Mouse (Mus musculus) stomach, embryonic 16.5 days (tissue): Measurements from ENCODE around the gene Shb. TPM values are rescaled to one million over a fixed set of nuclear protein-coding genes. Genes with fewer than 3 reads are reported as not detected.

ENCODE experiments used
- ATAC-seq: fragments of 200-750 bp; cut with Nextera tagmentation; 2 replicates; pipeline ENCODE4 v1.8.0; 2017; ENCODE audit warnings: moderate number of reproducible peaks, moderate TSS enrichment; ENCODE audit not compliant: insufficient read depth, low FRiP score
- H3K27ac ChIP-seq: fragments of 300-500 bp; sonication (generic); 2 replicates; pipeline ENCODE4 v1.5.1; 2014; ENCODE audit warnings: low read length
- H3K27me3 ChIP-seq: fragments of 300-500 bp; sonication (generic); 2 replicates; pipeline ENCODE4 v1.6.1; 2014; ENCODE audit warnings: low read length, control low read depth, mixed read lengths; ENCODE audit not compliant: control insufficient read depth, insufficient read depth
- H3K36me3 ChIP-seq: fragments of 300-500 bp; sonication (generic); 2 replicates; pipeline ENCODE4 v1.6.1; 2014; ENCODE audit warnings: low read length; ENCODE audit not compliant: control insufficient read depth, insufficient read depth
- H3K4me1 ChIP-seq: fragments of 300-500 bp; sonication (generic); 2 replicates; pipeline ENCODE4 v1.6.1; 2014; ENCODE audit warnings: low read length, control low read depth, mixed read lengths; ENCODE audit not compliant: control insufficient read depth, insufficient read depth
- H3K4me2 ChIP-seq: fragments of 300-500 bp; sonication (generic); 2 replicates; pipeline ENCODE4 v1.6.1; 2014; ENCODE audit warnings: low read depth, low read length, mixed read lengths
- H3K4me3 ChIP-seq: fragments of 300-500 bp; sonication (generic); replicated peaks from 2 replicates; pipeline ENCODE4 v1.5.1; 2014; ENCODE audit warnings: mild to moderate bottlenecking, low read length
- H3K9ac ChIP-seq: fragments of 300-500 bp; sonication (generic); 2 replicates; pipeline ENCODE4 v1.6.1; 2014; ENCODE audit warnings: low read length
- H3K9me3 ChIP-seq: fragments of 300-500 bp; sonication (generic); replicated peaks from 2 replicates; pipeline ENCODE4 v1.6.1; 2016; ENCODE audit warnings: low read length, control low read depth; ENCODE audit not compliant: control insufficient read depth
- WGBS: fragments of 180-500 bp; shearing (Covaris S2); extraction: QIAGEN DNeasy Blood & Tissue Kit; methylation state at CpG from one replicate; pipeline ENCODE4 v1.1.7; 2014; 5-methylcytosine and 5-hydroxymethylcytosine counted together
- polyA plus RNA-seq: library from polyadenylated mRNA; unstranded; fragments of >200 nt; fragmentation: Nextera tagmentation; extraction: Ambion mirVana; gene quantifications from 2 replicates; pipeline ENCODE4 v1.2.1, GENCODE M21; 2015

Shb gene
- polyA plus RNA-seq, 1 experiment from 2014 or later: 2.7 TPM

DNA sequence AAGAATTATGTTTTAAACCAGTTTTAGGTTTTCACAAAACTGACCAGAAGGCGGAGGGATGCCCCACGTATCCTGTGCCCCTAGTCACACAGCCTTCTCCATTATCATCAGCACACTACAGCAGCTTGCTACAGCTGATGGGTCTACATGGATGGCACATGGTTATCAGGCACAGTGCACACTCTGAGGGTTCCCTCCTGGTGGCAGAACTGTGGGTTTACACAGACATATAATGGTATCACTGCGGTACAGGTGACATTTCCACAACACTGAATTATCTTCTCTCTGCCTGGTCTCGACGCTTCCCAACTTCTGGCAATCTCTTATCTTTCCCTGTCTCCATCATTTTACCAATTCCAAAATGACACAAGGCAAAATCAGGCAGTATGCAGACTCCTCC is 69.6 kb downstream of the Shb start:
- 89% methylated on average over 5 of the region's 5 CpGs for WGBS
- Histone ChIP-seq H3K27ac (no peak overlapping the region), H3K9me3 (no peaks in the 10 kb centered on the region), H3K4me1 (peaks cover 24% of the 10 kb centered on the region), H3K4me3 (no peak overlapping the region), H3K9ac (no peak overlapping the region), H3K27me3 (no peaks in the 10 kb centered on the region), H3K4me2 (no peak overlapping the region), H3K36me3 (no peaks in the 10 kb centered on the region)
- no peak for ATAC-seq

- Histone ChIP-seq H3K4me3 (no peak overlapping the region), H3K27me3 (no peaks in the 10 kb centered on the region), H3K27ac (no peak overlapping the region), H3K36me3 (no peaks in the 10 kb centered on the region), H3K4me2 (no peak overlapping the region), H3K9me3 (no peaks in the 10 kb centered on the region), H3K9ac (no peak overlapping the region), H3K4me1 (peaks cover 18% of the 10 kb centered on the region)
- no peak for ATAC-seq
- WGBS: 49% methylated on average over 7 of the region's 7 CpGs
Measured at GRCm38 (mm10) chr4:45461661-45462060, 70.6 kb downstream of the Shb start.

- H3K9me3 ChIP-seq: no peaks in the 10 kb centered on the region
- peaks cover 16% of the 10 kb centered on the region for H3K4me1 ChIP-seq
- H3K4me2 ChIP-seq: no peak overlapping the region
- whole genome bisulfite sequencing: 46% methylated on average over 9 of the region's 9 CpGs
- H3K27ac ChIP-seq: no peak overlapping the region
- H3K9ac ChIP-seq: no peak overlapping the region
- ATAC-seq: peak; percentile 85
- no peaks in the 10 kb centered on the region for H3K27me3 ChIP-seq
- no peak overlapping the region for H3K4me3 ChIP-seq
- H3K36me3 ChIP-seq: no peaks in the 10 kb centered on the region
Measured at GRCm38 (mm10) chr4:45459375-45459774, 72.9 kb downstream of the Shb start.

DNA sequence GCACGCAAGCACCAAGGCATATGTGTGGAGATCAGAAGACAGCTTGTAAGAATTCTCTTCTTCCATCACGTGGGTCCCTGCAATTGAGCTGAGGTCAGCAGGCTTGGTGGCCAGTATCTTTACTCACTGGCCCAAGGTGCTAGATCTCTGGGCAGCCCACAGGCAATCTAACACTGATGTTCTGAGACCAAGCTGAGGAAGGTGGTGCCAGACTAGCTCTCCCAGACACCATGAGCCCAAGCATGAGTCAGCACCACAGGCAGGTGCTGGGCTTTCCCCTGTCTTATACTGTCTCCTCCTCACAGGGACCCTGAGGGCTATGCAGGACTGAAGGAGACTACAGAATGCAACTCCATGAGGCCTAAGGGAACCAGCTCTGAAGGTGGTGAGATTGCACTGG is 74.7 kb downstream of the Shb start:
- no peak for ATAC-seq
- Histone ChIP-seq H3K9me3 (no peaks in the 10 kb centered on the region), H3K4me3 (no peak overlapping the region), H3K9ac (no peak overlapping the region), H3K4me1 (peaks cover 27% of the 10 kb centered on the region), H3K27ac (no peak overlapping the region), H3K27me3 (no peaks in the 10 kb centered on the region), H3K4me2 (no peak overlapping the region), H3K36me3 (no peaks in the 10 kb centered on the region)
- 81% methylated on average over 2 of the region's 2 CpGs for WGBS

- H3K4me1 ChIP-seq: peaks cover 33% of the 10 kb centered on the region
- no peak overlapping the region for H3K9ac ChIP-seq
- no peak overlapping the region for H3K4me2 ChIP-seq
Measured at GRCm38 (mm10) chr4:45455001-45455400, 77.3 kb downstream of the Shb start.

GRCm38 (mm10) chr4:45453271-45453851 is 78.9 kb downstream of the Shb start:
- no peaks in the 10 kb centered on the region for H3K27me3 ChIP-seq
- H3K36me3 ChIP-seq: no peaks in the 10 kb centered on the region
- no peaks in the 10 kb centered on the region for H3K9me3 ChIP-seq
- peak overlapping the region; percentile 22 for H3K4me2 ChIP-seq
- WGBS: 57% methylated on average over 3 of the region's 3 CpGs
- H3K27ac ChIP-seq: peak overlapping the region; percentile 93
- no peak overlapping the region for H3K4me3 ChIP-seq
- peak overlapping the region; percentile 46; the same call in 1 of the 2 replicates for H3K9ac ChIP-seq
- ATAC-seq: peak; percentile 86
- peaks cover 22% of the 10 kb centered on the region for H3K4me1 ChIP-seq

More at GRCm38 (mm10) chr4:45455001-45455400, 77.3 kb downstream of the Shb start:
- Histone ChIP-seq H3K4me3 (no peak overlapping the region), H3K27ac (no peak overlapping the region), H3K27me3 (no peaks in the 10 kb centered on the region), H3K36me3 (no peaks in the 10 kb centered on the region), H3K9me3 (no peaks in the 10 kb centered on the region)
- WGBS: 76% methylated on average over 4 of the region's 4 CpGs
- no peak for ATAC-seq

- Histone ChIP-seq H3K4me3 (no peak overlapping the region), H3K27ac (peak overlapping the region; percentile 93), H3K4me2 (peak overlapping the region; percentile 22), H3K4me1 (peaks cover 22% of the 10 kb centered on the region), H3K36me3 (no peaks in the 10 kb centered on the region), H3K9ac (peak overlapping the region; percentile 54; the same call in 1 of the 2 replicates), H3K27me3 (no peaks in the 10 kb centered on the region), H3K9me3 (no peaks in the 10 kb centered on the region)
- peak; percentile 80 for ATAC-seq
- WGBS: 51% methylated on average over 7 of the region's 7 CpGs
Measured at GRCm38 (mm10) chr4:45452569-45453111, 79.6 kb downstream of the Shb start.

GRCm38 (mm10) chr4:45449012-45449411 is 83.3 kb downstream of the Shb start:
- H3K27me3 ChIP-seq: no peaks in the 10 kb centered on the region
- peaks cover 2% of the 10 kb centered on the region; the same call in 1 of the 2 replicates for H3K36me3 ChIP-seq
- no peak overlapping the region for H3K4me2 ChIP-seq
- peaks cover 18% of the 10 kb centered on the region for H3K4me1 ChIP-seq
- H3K9ac ChIP-seq: no peak overlapping the region
- WGBS: 82% methylated on average over 5 of the region's 5 CpGs
- no peak overlapping the region for H3K27ac ChIP-seq
- H3K4me3 ChIP-seq: no peak overlapping the region
- H3K9me3 ChIP-seq: no peaks in the 10 kb centered on the region
- ATAC-seq: no peak

DNA sequence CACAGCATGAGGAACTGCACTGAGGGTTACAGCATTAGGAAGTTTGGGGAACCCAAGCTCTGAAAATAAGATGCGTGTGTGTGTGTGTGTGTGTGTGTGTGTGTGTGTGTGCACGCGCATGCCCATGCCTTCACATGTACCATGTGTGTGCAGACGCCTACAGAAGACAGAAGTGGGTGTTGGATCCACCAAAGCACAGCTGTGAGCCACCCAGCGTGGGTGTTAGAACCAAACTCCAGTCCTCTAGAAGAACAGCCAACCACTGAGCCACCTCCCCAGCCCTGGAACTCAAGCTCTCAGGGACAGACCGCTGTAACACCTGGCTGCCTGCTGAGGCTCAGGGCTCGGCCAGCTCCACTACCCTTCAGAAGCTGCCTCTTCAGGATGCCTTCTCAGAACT is 83.8 kb downstream of the Shb start:
- Histone ChIP-seq H3K9me3 (no peaks in the 10 kb centered on the region), H3K9ac (no peak overlapping the region)

More for the DNA sequence above, 83.8 kb downstream of the Shb start:
- Histone ChIP-seq H3K36me3 (peaks cover 2% of the 10 kb centered on the region; the same call in 1 of the 2 replicates), H3K4me3 (no peak overlapping the region), H3K4me2 (no peak overlapping the region), H3K27ac (no peak overlapping the region), H3K27me3 (no peaks in the 10 kb centered on the region), H3K4me1 (peaks cover 13% of the 10 kb centered on the region)
- no peak for ATAC-seq
- 88% methylated on average over 7 of the region's 7 CpGs for WGBS
